ENCODE assay signal across 11 mouse cellular contexts in the genomic region with DNA sequence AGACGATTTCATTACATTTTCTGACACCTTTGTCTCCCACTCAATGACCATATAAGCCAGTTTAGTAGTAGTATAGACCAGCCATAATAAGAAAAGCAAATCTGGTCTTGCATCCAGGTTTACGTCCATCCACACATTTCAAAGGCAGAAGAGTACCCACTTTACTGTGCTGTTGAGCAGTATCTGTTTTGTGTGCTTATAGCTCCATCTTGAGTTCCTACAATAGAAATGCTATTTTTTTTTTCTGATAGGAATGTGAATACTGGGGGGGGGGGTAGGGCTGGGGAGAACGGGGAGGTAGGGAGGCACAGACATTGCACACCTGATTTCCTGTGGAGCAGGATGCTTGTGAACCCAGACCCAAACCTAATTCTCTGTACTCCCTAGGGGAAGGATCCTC. TPM values are rescaled to one million over a fixed set of nuclear protein-coding genes. Genes with fewer than 3 reads are reported as not detected.
DNase-seq lines count a peak whose midpoint lies in the region; ATAC-seq and TF ChIP-seq lines count a peak whose summit lies in the region.
"Had no signal": no experiment of that assay in that cellular context is flagged by ENCODE, and none has a peak within 500 bp of the region (broad histone marks: within the 10 kb centered on the region; RNA-seq: fewer than 3 reads in every experiment).

No protein-coding gene starts in this region.

- peaks cover 4% of the 10 kb centered on the region; the same call in 1 of the 2 replicates for H3K4me1 ChIP-seq in embryonic facial prominence, embryonic 11.5 days (ENCODE audit: control insufficient read depth, insufficient read depth, low read length)
- peaks cover 58% of the 10 kb centered on the region for H3K4me1 ChIP-seq in embryonic facial prominence, embryonic 10.5 days
- peaks cover 28% of the 10 kb centered on the region for H3K4me1 ChIP-seq in limb, embryonic 14.5 days (ENCODE audit: control insufficient read depth, insufficient read depth, low read length)

- H3K36me3 ChIP-seq in embryonic facial prominence, embryonic 11.5 days (replicated peaks; ENCODE audit: control insufficient read depth, insufficient read depth, low read depth, low read length) = no peaks in the 10 kb centered on the region
- H3K36me3 ChIP-seq in embryonic facial prominence, embryonic 10.5 days (replicated peaks) = peaks cover 4% of the 10 kb centered on the region; the same call in 1 of the 2 replicates
- H3K36me3 ChIP-seq in limb, embryonic 14.5 days (ENCODE audit: control insufficient read depth, insufficient read depth, low read length) = peaks cover 4% of the 10 kb centered on the region; the same call in 1 of the 2 replicates

- H3K9ac ChIP-seq in embryonic facial prominence, embryonic 11.5 days (replicated peaks; ENCODE audit: low read length) = no peak overlapping the region
- H3K9ac ChIP-seq in limb, embryonic 14.5 days (ENCODE audit: low read depth, low read length, severe bottlenecking) = no peak overlapping the region

- TF ChIP-seq POLR2A in brain, embryonic 14.5 days (IDR thresholded peaks at IDR 0.05; ENCODE audit: borderline replicate concordance, extremely low read depth, insufficient read depth, insufficient read length, poor library complexity, severe bottlenecking) = no peak
- no peak for TF ChIP-seq POLR2A in limb, embryonic 14.5 days (IDR thresholded peaks at IDR 0.05; ENCODE audit: borderline replicate concordance, extremely low read depth, insufficient read depth, insufficient read length)

- peak; percentile 58 for DNase-seq in embryonic facial prominence, embryonic 11.5 days (ENCODE audit: low spot score)
- DNase-seq in embryonic facial prominence, embryonic 10.5 days (ENCODE audit: low spot score) = no peak
- DNase-seq in 3T3-L1 (ENCODE audit: low read depth, low spot score) = peak; percentile 73
- peak; percentile 89 for DNase-seq in brain, embryonic 14.5 days (ENCODE audit: low read depth)
- DNase-seq in limb, embryonic 14.5 days (ENCODE audit: low spot score) = peak; percentile 57
- no peak for DNase-seq in adrenal gland, adult 18-20 months (ENCODE audit: low spot score in 2 of 2)
- no peak for DNase-seq in heart, postnatal 14 days

- H3K4me2 ChIP-seq in embryonic facial prominence, embryonic 11.5 days (ENCODE audit: low read depth, low read length) = no peak overlapping the region
- H3K4me2 ChIP-seq in limb, embryonic 14.5 days (replicated peaks; ENCODE audit: low read depth, low read length, severe bottlenecking) = no peak overlapping the region

- WGBS in embryonic facial prominence, embryonic 11.5 days = 35% methylated on average over 3 of the region's 3 CpGs
- 34% methylated on average over 3 of the region's 3 CpGs for WGBS in embryonic facial prominence, embryonic 10.5 days
- WGBS in limb, embryonic 14.5 days = 32% methylated on average over 3 of the region's 3 CpGs

- intact Hi-C loops in heart, postnatal 14 days (cut with DNase I) = loop anchor here (1.0 to 5.0 kb wide), 4 partner anchors 51 to 226 kb away; partner anchors contain the start of gene Trim26

- ATAC-seq in embryonic facial prominence, embryonic 11.5 days (replicated peaks; ENCODE audit: insufficient number of reproducible peaks, low FRiP score, low TSS enrichment, low read depth) = no peak
- no peak for ATAC-seq in limb, embryonic 14.5 days (ENCODE audit: low FRiP score, low read depth)
- ATAC-seq in megakaryocyte, adult 5-6 weeks (ENCODE audit: poor library complexity, severe bottlenecking) = no peak

- no peaks in the 10 kb centered on the region for H3K9me3 ChIP-seq in embryonic facial prominence, embryonic 11.5 days (replicated peaks; ENCODE audit: control insufficient read depth, low read length)
- H3K9me3 ChIP-seq in embryonic facial prominence, embryonic 10.5 days = no peaks in the 10 kb centered on the region
- H3K9me3 ChIP-seq in limb, embryonic 14.5 days (ENCODE audit: control insufficient read depth, low read length) = no peaks in the 10 kb centered on the region

- H3K27me3 ChIP-seq in embryonic facial prominence, embryonic 11.5 days (ENCODE audit: control insufficient read depth, insufficient read depth, low read length) = no peaks in the 10 kb centered on the region
- peaks cover 33% of the 10 kb centered on the region for H3K27me3 ChIP-seq in embryonic facial prominence, embryonic 10.5 days (replicated peaks; ENCODE audit: low read depth, poor library complexity, severe bottlenecking)
- no peaks in the 10 kb centered on the region for H3K27me3 ChIP-seq in limb, embryonic 14.5 days (ENCODE audit: control insufficient read depth, insufficient read depth, low read length)

- no peak for TF ChIP-seq CTCF in brain, embryonic 14.5 days (IDR thresholded peaks at IDR 0.05; ENCODE audit: borderline replicate concordance, extremely low read depth, insufficient read depth, insufficient read length)

- H3K27ac ChIP-seq in embryonic facial prominence, embryonic 11.5 days (replicated peaks; ENCODE audit: low read depth, low read length) = no peak overlapping the region
- H3K27ac ChIP-seq in embryonic facial prominence, embryonic 10.5 days (replicated peaks) = no peak overlapping the region
- no peak overlapping the region for H3K27ac ChIP-seq in limb, embryonic 14.5 days (replicated peaks; ENCODE audit: low read depth, low read length)

- H3K4me3 ChIP-seq in embryonic facial prominence, embryonic 11.5 days (ENCODE audit: low read depth, low read length) = no peak overlapping the region
- H3K4me3 ChIP-seq in embryonic facial prominence, embryonic 10.5 days = no peak overlapping the region
- no peak overlapping the region for H3K4me3 ChIP-seq in limb, embryonic 14.5 days (replicated peaks; ENCODE audit: low read length)

RNA-seq across cellular contexts. Expression of gene Gabbr1, which starts 2.2 kb away (rescaled TPM):
- 6.1 and 8.9 TPM in 2 replicates for polyA plus RNA-seq in embryonic facial prominence, embryonic 11.5 days (2014; fragmentation: Nextera tagmentation; extraction: Ambion mirVana)
- 7.0 and 9.4 TPM in 2 replicates for polyA plus RNA-seq in embryonic facial prominence, embryonic 10.5 days (2016; fragmentation: Nextera tagmentation; extraction: Ambion mirVana)
- 238 and 282 TPM in 2 replicates for polyA plus RNA-seq in brain, embryonic 14.5 days (2012; rRNA removed)
- polyA plus RNA-seq in limb, embryonic 14.5 days (2012; rRNA removed) = 111 and 139 TPM in 2 replicates
- 8.4 and 11.1 TPM in 2 replicates for polyA plus RNA-seq in limb, embryonic 14.5 days (2014; fragmentation: Nextera tagmentation; extraction: Ambion mirVana)
- total RNA-seq in adrenal gland, adult 18-20 months (2021) = 10 to 100 TPM; 23.3 to 28.6 TPM
- total RNA-seq in heart, postnatal 14 days (2021) = 10 to 100 TPM; 16.9 TPM
- total RNA-seq in megakaryocyte, adult 5-6 weeks (2015) = 12.4 and 14.2 TPM in 2 replicates
- total RNA-seq in megakaryocyte, adult 5-6 weeks (2017) = 5.7 and 10.5 TPM in 2 replicates

RNA-seq across cellular contexts. Expression of gene Mog, which starts 24.8 kb away (rescaled TPM):
- 0.20 TPM in 1 of 2 replicates, not detected in the other for polyA plus RNA-seq in embryonic facial prominence, embryonic 11.5 days (2014; fragmentation: Nextera tagmentation; extraction: Ambion mirVana)
- polyA plus RNA-seq in embryonic facial prominence, embryonic 10.5 days (2016; fragmentation: Nextera tagmentation; extraction: Ambion mirVana) = 0.18 and 0.31 TPM in 2 replicates
- not detected in 2 replicates for polyA plus RNA-seq in brain, embryonic 14.5 days (2012; rRNA removed)
- not detected in 2 replicates for polyA plus RNA-seq in limb, embryonic 14.5 days (2012; rRNA removed)
- polyA plus RNA-seq in limb, embryonic 14.5 days (2014; fragmentation: Nextera tagmentation; extraction: Ambion mirVana) = 0.35 TPM in 1 of 2 replicates, not detected in the other
- total RNA-seq in adrenal gland, adult 18-20 months (2021) = not detected
- total RNA-seq in heart, postnatal 14 days (2021) = not detected
- total RNA-seq in megakaryocyte, adult 5-6 weeks (2015) = not detected in 2 replicates
- total RNA-seq in megakaryocyte, adult 5-6 weeks (2017) = not detected in 2 replicates

RNA-seq across cellular contexts. Expression of gene Olfr90, which starts 40.3 kb away (rescaled TPM):
- polyA plus RNA-seq in embryonic facial prominence, embryonic 11.5 days (2014; fragmentation: Nextera tagmentation; extraction: Ambion mirVana) = not detected in 2 replicates
- polyA plus RNA-seq in embryonic facial prominence, embryonic 10.5 days (2016; fragmentation: Nextera tagmentation; extraction: Ambion mirVana) = 0.19 TPM in 1 of 2 replicates, not detected in the other
- polyA plus RNA-seq in brain, embryonic 14.5 days (2012; rRNA removed) = not detected in 2 replicates
- polyA plus RNA-seq in limb, embryonic 14.5 days (2012; rRNA removed) = not detected in 2 replicates
- not detected in 2 replicates for polyA plus RNA-seq in limb, embryonic 14.5 days (2014; fragmentation: Nextera tagmentation; extraction: Ambion mirVana)
- not detected for total RNA-seq in adrenal gland, adult 18-20 months (2021)
- total RNA-seq in heart, postnatal 14 days (2021) = not detected
- not detected in 2 replicates for total RNA-seq in megakaryocyte, adult 5-6 weeks (2015)
- total RNA-seq in megakaryocyte, adult 5-6 weeks (2017) = not detected in 2 replicates
- total RNA-seq: left cerebral cortex, postnatal 36 days had no signal
- polyA plus RNA-seq: intestine, embryonic 14.5 days; stomach, embryonic 14.5 days had no signal

RNA-seq across cellular contexts. Expression of gene Zfp57, which starts 47.0 kb away (rescaled TPM):
- 102 and 110 TPM in 2 replicates for polyA plus RNA-seq in embryonic facial prominence, embryonic 11.5 days (2014; fragmentation: Nextera tagmentation; extraction: Ambion mirVana)
- 97.0 and 106 TPM in 2 replicates for polyA plus RNA-seq in embryonic facial prominence, embryonic 10.5 days (2016; fragmentation: Nextera tagmentation; extraction: Ambion mirVana)
- 352 and 386 TPM in 2 replicates for polyA plus RNA-seq in brain, embryonic 14.5 days (2012; rRNA removed)
- 140 and 149 TPM in 2 replicates for polyA plus RNA-seq in limb, embryonic 14.5 days (2012; rRNA removed)
- polyA plus RNA-seq in limb, embryonic 14.5 days (2014; fragmentation: Nextera tagmentation; extraction: Ambion mirVana) = 85.9 and 86.1 TPM in 2 replicates
- total RNA-seq in adrenal gland, adult 18-20 months (2021) = 1 to 10 TPM; 2.5 to 3.5 TPM
- total RNA-seq in heart, postnatal 14 days (2021) = 1 to 10 TPM; 3.7 to 4.6 TPM
- total RNA-seq in megakaryocyte, adult 5-6 weeks (2015) = not detected in 2 replicates
- total RNA-seq in megakaryocyte, adult 5-6 weeks (2017) = not detected in 2 replicates

RNA-seq across cellular contexts. Expression of gene Olfr91, which starts 50.1 kb away (rescaled TPM):
- not detected in 2 replicates for polyA plus RNA-seq in embryonic facial prominence, embryonic 11.5 days (2014; fragmentation: Nextera tagmentation; extraction: Ambion mirVana)
- polyA plus RNA-seq in embryonic facial prominence, embryonic 10.5 days (2016; fragmentation: Nextera tagmentation; extraction: Ambion mirVana) = not detected in 2 replicates
- polyA plus RNA-seq in brain, embryonic 14.5 days (2012; rRNA removed) = not detected in 2 replicates
- polyA plus RNA-seq in limb, embryonic 14.5 days (2012; rRNA removed) = not detected in 2 replicates
- 0.07 TPM in 1 of 2 replicates, not detected in the other for polyA plus RNA-seq in limb, embryonic 14.5 days (2014; fragmentation: Nextera tagmentation; extraction: Ambion mirVana)
- total RNA-seq in adrenal gland, adult 18-20 months (2021) = not detected
- not detected for total RNA-seq in heart, postnatal 14 days (2021)
- total RNA-seq in megakaryocyte, adult 5-6 weeks (2015) = not detected in 2 replicates
- total RNA-seq in megakaryocyte, adult 5-6 weeks (2017) = not detected in 2 replicates
- total RNA-seq: left cerebral cortex, postnatal 36 days had no signal
- polyA plus RNA-seq: intestine, embryonic 14.5 days; stomach, embryonic 14.5 days had no signal

Comparison
In these comparisons a context has a peak if more than half of its experiments do, and no peak if none do; other contexts are left out.
1. DNase-seq: peak in embryonic facial prominence, embryonic 11.5 days (single experiment), 3T3-L1 (single experiment), brain, embryonic 14.5 days (single experiment) and limb, embryonic 14.5 days (single experiment); none in embryonic facial prominence, embryonic 10.5 days (single experiment), adrenal gland, adult 18-20 months (0 of 2) and heart, postnatal 14 days (0 of 2).